Mouse (Mus musculus) embryonic facial prominence, embryonic 13.5 days (tissue): Measurements from ENCODE around the gene Olfr524. TPM values are rescaled to one million over a fixed set of nuclear protein-coding genes. Genes with fewer than 3 reads are reported as not detected.

ENCODE experiments used
- ATAC-seq: fragments of 200-750 bp; cut with Nextera tagmentation; 2 replicates; pipeline ENCODE4 v1.8.0; 2017; ENCODE audit warnings: low read depth; ENCODE audit not compliant: insufficient number of reproducible peaks, insufficient read depth, low FRiP score, low TSS enrichment
- H3K27ac ChIP-seq: fragments of 300-500 bp; sonication (generic); 2 replicates; pipeline ENCODE4 v1.5.1; 2015; ENCODE audit warnings: moderate library complexity, mild to moderate bottlenecking, inconsistent platforms
- H3K27me3 ChIP-seq: fragments of 300-500 bp; sonication (generic); 2 replicates; pipeline ENCODE4 v1.6.1; 2015; ENCODE audit warnings: mild to moderate bottlenecking, inconsistent platforms
- H3K36me3 ChIP-seq: fragments of 300-500 bp; sonication (generic); 2 replicates; pipeline ENCODE4 v1.6.1; 2015; ENCODE audit warnings: mild to moderate bottlenecking, inconsistent platforms
- H3K4me1 ChIP-seq: fragments of 300-500 bp; sonication (generic); 2 replicates; pipeline ENCODE4 v1.6.1; 2015; ENCODE audit warnings: inconsistent platforms
- H3K4me2 ChIP-seq: fragments of 300-500 bp; sonication (generic); 2 replicates; pipeline ENCODE4 v1.6.1; 2015; ENCODE audit warnings: moderate library complexity, mild to moderate bottlenecking, inconsistent platforms
- H3K4me3 ChIP-seq: fragments of 300-500 bp; sonication (generic); 2 replicates; pipeline ENCODE4 v1.5.1; 2015; ENCODE audit warnings: mild to moderate bottlenecking, inconsistent platforms
- H3K9ac ChIP-seq: fragments of 300-500 bp; sonication (generic); 2 replicates; pipeline ENCODE4 v1.6.1; 2015; ENCODE audit warnings: mild to moderate bottlenecking, inconsistent platforms
- H3K9me3 ChIP-seq: fragments of 300-500 bp; sonication (generic); 2 replicates; pipeline ENCODE4 v1.6.1; 2016; ENCODE audit warnings: inconsistent platforms
- WGBS: fragments of 180-500 bp; shearing (Covaris S2); methylation state at CpG from one replicate; pipeline ENCODE4 v1.1.7; 2015; ENCODE audit warnings: mixed read lengths; 5-methylcytosine and 5-hydroxymethylcytosine counted together
- polyA plus RNA-seq: library from polyadenylated mRNA; unstranded; fragments of >200 nt; fragmentation: Nextera tagmentation; extraction: Ambion mirVana; gene quantifications from 2 replicates; pipeline ENCODE4 v1.2.1, GENCODE M21; 2015

Gene Olfr524
- polyA plus RNA-seq: not detected in 2 replicates

DNA sequence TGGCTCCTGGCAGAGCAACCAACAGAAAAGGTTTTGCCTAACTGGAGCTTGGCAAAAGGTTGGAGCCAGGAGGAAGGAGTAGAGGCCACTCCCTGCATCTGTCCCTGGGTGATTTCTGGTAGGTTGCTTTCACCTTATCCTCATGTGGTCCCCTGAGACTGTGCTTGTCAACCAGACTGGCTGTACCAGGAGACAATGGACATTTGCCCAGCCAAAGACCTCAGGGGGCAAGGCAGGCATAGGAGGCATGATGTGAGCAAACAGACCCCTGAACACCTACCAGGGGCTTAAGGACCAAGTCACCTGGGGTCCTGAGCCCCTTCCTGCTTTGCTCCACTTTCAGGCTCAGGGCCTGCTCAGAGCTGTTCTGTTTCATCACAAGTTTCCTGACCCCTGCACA lies at the start of gene Olfr524:
TSS of gene Olfr524 (minus strand) at position 101 of the 400 bp plus-strand sequence.
- H3K4me1 ChIP-seq: no peaks in the 10 kb centered on the region
- no peak within 1 kb of the TSS for H3K27ac ChIP-seq
- no peak for ATAC-seq
- H3K36me3 ChIP-seq: no peaks in the 10 kb centered on the region
- H3K4me2 ChIP-seq: no peak within 1 kb of the TSS
- no peak within 1 kb of the TSS for H3K9ac ChIP-seq
- H3K9me3 ChIP-seq: no peaks in the 10 kb centered on the region
- no peaks in the 10 kb centered on the region for H3K27me3 ChIP-seq
- H3K4me3 ChIP-seq: no peak within 1 kb of the TSS

- no peak overlapping the region for H3K4me2 ChIP-seq
- H3K36me3 ChIP-seq: no peaks in the 10 kb centered on the region
- H3K27me3 ChIP-seq: no peaks in the 10 kb centered on the region
- H3K9me3 ChIP-seq: no peaks in the 10 kb centered on the region
- no peak overlapping the region for H3K9ac ChIP-seq
- 86% methylated on average over 7 of the region's 7 CpGs for WGBS
- no peak for ATAC-seq
- no peak overlapping the region for H3K27ac ChIP-seq
- no peaks in the 10 kb centered on the region for H3K4me1 ChIP-seq
- no peak overlapping the region for H3K4me3 ChIP-seq
Measured at GRCm38 (mm10) chr7:140253780-140254299, 48.1 kb upstream of the Olfr524 start.

GRCm38 (mm10) chr7:140247216-140247615 lies 41.5 kb upstream of the Olfr524 start, which contains the start of gene 5830411N06Rik:
Gene 5830411N06Rik, plus strand, starts transcription at chr7:140247284.
- Histone ChIP-seq H3K27ac (no peak within 1 kb of the TSS), H3K4me1 (no peaks in the 10 kb centered on the region), H3K27me3 (no peaks in the 10 kb centered on the region), H3K36me3 (no peaks in the 10 kb centered on the region), H3K9me3 (no peaks in the 10 kb centered on the region), H3K4me3 (no peak within 1 kb of the TSS), H3K4me2 (no peak within 1 kb of the TSS), H3K9ac (no peak within 1 kb of the TSS)
- no peak for ATAC-seq
- WGBS: 81% methylated on average over 4 of the region's 4 CpGs

DNA sequence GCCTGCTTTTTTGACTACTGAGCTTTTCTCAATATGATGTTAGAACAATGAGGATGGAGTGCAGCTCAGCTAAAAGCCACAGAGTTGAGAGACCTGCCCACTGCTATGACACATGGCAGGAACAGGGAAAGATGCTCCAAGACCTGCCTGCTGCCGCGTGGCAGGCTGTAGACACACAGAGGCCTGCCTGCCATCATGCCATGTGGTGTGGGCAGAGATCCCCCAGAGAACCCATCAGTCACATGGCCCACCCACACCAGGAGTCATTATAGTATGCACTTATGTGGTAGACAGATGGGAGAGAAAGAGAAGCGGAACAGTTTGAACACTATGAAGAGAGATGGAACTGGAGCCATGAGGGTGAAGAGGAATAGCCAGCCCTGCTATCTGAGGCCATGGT lies 27.9 kb upstream of the Olfr524 start:
- H3K9ac ChIP-seq: no peak overlapping the region
- 89% methylated on average over 3 of the region's 3 CpGs for WGBS
- no peak for ATAC-seq

GRCm38 (mm10) chr7:140231026-140231425 lies 25.3 kb upstream of the Olfr524 start:
- no peak overlapping the region for H3K4me3 ChIP-seq
- H3K4me1 ChIP-seq: no peaks in the 10 kb centered on the region

More for the DNA sequence above, 27.9 kb upstream of the Olfr524 start:
- Histone ChIP-seq H3K4me2 (no peak overlapping the region), H3K9me3 (no peaks in the 10 kb centered on the region), H3K27ac (no peak overlapping the region), H3K4me1 (no peaks in the 10 kb centered on the region), H3K36me3 (no peaks in the 10 kb centered on the region), H3K4me3 (no peak overlapping the region), H3K27me3 (no peaks in the 10 kb centered on the region)

GRCm38 (mm10) chr7:140228476-140228875 lies 22.7 kb upstream of the Olfr524 start:
- Histone ChIP-seq H3K4me3 (no peak overlapping the region), H3K27ac (no peak overlapping the region), H3K4me1 (no peaks in the 10 kb centered on the region), H3K27me3 (no peaks in the 10 kb centered on the region), H3K4me2 (no peak overlapping the region), H3K9ac (no peak overlapping the region), H3K9me3 (no peaks in the 10 kb centered on the region), H3K36me3 (no peaks in the 10 kb centered on the region)
- WGBS: 81% methylated on average over 13 of the region's 13 CpGs
- no peak for ATAC-seq

More at GRCm38 (mm10) chr7:140231026-140231425, 25.3 kb upstream of the Olfr524 start:
- Histone ChIP-seq H3K9ac (no peak overlapping the region), H3K27ac (no peak overlapping the region), H3K9me3 (no peaks in the 10 kb centered on the region), H3K36me3 (no peaks in the 10 kb centered on the region), H3K4me2 (no peak overlapping the region), H3K27me3 (no peaks in the 10 kb centered on the region)
- 74% methylated on average over 2 of the region's 2 CpGs for WGBS
- no peak for ATAC-seq

DNA sequence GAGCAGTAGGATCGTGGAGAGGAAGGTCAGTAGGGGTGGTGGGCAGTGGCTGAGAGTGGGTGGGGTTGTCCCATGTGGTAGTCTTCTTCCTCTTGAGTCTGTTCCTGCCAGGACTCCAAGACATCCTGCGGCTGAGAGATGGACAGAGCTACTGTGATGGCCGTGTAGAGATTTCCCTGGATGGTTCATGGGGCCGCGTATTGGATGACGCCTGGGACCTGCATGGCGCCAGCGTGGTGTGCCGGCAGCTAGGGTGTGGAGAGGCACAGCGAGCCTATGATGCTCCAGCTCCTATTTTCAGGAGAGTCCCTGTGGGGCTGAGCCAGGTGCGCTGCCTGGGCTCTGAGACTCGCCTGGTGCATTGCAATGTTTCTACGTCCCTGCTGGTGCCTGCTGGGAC lies 18.4 kb upstream of the Olfr524 start:
- WGBS: 88% methylated on average over 13 of the region's 13 CpGs
- H3K36me3 ChIP-seq: no peaks in the 10 kb centered on the region
- no peak overlapping the region for H3K4me2 ChIP-seq
- H3K9me3 ChIP-seq: no peaks in the 10 kb centered on the region
- H3K4me1 ChIP-seq: no peaks in the 10 kb centered on the region
- no peaks in the 10 kb centered on the region for H3K27me3 ChIP-seq
- ATAC-seq: no peak
- H3K4me3 ChIP-seq: no peak overlapping the region
- no peak overlapping the region for H3K27ac ChIP-seq
- H3K9ac ChIP-seq: no peak overlapping the region

DNA sequence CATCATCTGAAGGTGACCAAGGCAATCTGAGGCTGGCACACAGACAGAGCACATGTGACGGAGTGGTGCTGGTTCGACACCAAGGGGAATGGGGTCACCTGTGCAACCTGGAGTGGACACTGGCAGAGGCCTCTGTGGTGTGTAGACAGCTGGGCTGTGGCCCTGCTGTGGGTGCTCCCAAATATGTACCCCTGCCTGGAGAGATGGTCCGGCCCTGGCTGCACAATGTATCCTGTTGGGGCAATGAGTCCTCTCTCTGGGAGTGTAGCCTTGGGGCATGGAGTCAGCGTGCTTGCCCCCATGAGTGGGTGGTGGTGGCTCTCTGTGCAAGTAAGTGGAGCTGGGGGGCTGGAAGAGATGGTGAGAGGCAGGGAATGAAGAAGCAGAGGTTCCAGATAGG lies 14.6 kb upstream of the Olfr524 start:
- 76% methylated on average over 4 of the region's 4 CpGs for WGBS
- no peak for ATAC-seq
- Histone ChIP-seq H3K27me3 (no peaks in the 10 kb centered on the region), H3K9me3 (no peaks in the 10 kb centered on the region), H3K9ac (no peak overlapping the region), H3K4me3 (no peak overlapping the region), H3K4me2 (no peak overlapping the region), H3K27ac (no peak overlapping the region), H3K36me3 (no peaks in the 10 kb centered on the region), H3K4me1 (no peaks in the 10 kb centered on the region)

GRCm38 (mm10) chr7:140219268-140219667 lies 13.5 kb upstream of the Olfr524 start:
- WGBS: 13% methylated on average over 1 of the region's 1 CpGs
- Histone ChIP-seq H3K27me3 (no peaks in the 10 kb centered on the region), H3K4me2 (no peak overlapping the region), H3K27ac (no peak overlapping the region), H3K9ac (no peak overlapping the region), H3K4me3 (no peak overlapping the region), H3K9me3 (no peaks in the 10 kb centered on the region), H3K36me3 (no peaks in the 10 kb centered on the region), H3K4me1 (no peaks in the 10 kb centered on the region)
- ATAC-seq: no peak

GRCm38 (mm10) chr7:140217967-140218366 lies 12.2 kb upstream of the Olfr524 start, which contains the start of gene Cd163l1:
Gene Cd163l1, plus strand, starts transcription at chr7:140218267.
- Histone ChIP-seq H3K9me3 (no peaks in the 10 kb centered on the region), H3K27me3 (no peaks in the 10 kb centered on the region), H3K4me2 (no peak within 1 kb of the TSS), H3K36me3 (no peaks in the 10 kb centered on the region), H3K4me1 (no peaks in the 10 kb centered on the region), H3K27ac (no peak within 1 kb of the TSS), H3K4me3 (no peak within 1 kb of the TSS), H3K9ac (no peak within 1 kb of the TSS)
- WGBS: 86% methylated on average over 2 of the region's 2 CpGs
- no peak for ATAC-seq

DNA sequence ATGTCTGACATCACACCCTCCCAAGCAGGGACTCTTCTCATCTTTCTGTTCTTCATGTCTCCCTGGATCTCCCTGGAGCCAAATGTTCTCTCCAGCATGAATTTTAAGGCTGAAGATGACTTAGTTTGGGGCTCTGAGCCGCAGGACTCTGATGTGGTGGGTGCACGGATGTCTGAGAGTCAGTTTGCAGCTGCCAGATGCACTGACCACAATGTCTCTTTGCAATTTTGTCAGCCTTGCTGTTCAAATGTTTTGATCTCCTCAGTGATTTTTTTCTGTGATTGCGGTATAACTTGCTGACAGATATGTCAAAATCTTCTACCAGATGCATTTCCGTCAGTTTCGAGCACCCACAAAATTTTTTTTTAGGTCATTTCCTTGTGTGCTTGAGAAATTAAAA lies 8.1 kb upstream of the Olfr524 start:
- Histone ChIP-seq H3K4me1 (no peaks in the 10 kb centered on the region), H3K4me2 (no peak overlapping the region), H3K4me3 (no peak overlapping the region), H3K27me3 (no peaks in the 10 kb centered on the region), H3K36me3 (no peaks in the 10 kb centered on the region), H3K9ac (no peak overlapping the region), H3K9me3 (no peaks in the 10 kb centered on the region), H3K27ac (no peak overlapping the region)
- no peak for ATAC-seq
- WGBS: 67% methylated on average over 5 of the region's 5 CpGs

- no peak overlapping the region for H3K4me3 ChIP-seq
- H3K4me2 ChIP-seq: no peak overlapping the region
- no peak for ATAC-seq
- H3K9me3 ChIP-seq: no peaks in the 10 kb centered on the region
- H3K27me3 ChIP-seq: no peaks in the 10 kb centered on the region
- H3K27ac ChIP-seq: no peak overlapping the region
- 77% methylated on average over 3 of the region's 3 CpGs for WGBS
- no peaks in the 10 kb centered on the region for H3K4me1 ChIP-seq
- H3K9ac ChIP-seq: no peak overlapping the region
- no peaks in the 10 kb centered on the region for H3K36me3 ChIP-seq
Measured at GRCm38 (mm10) chr7:140208677-140209076, 2.9 kb upstream of the Olfr524 start.
